Mouse (Mus musculus): ENCODE data around the gene Rgs5. TPM values are rescaled to one million over a fixed set of nuclear protein-coding genes. Genes with fewer than 3 reads are reported as not detected.

The Rgs5 gene
- 8.8 TPM in 2 replicates for polyA plus RNA-seq (2014; fragmentation: Nextera tagmentation; extraction: Ambion mirVana)

GRCm38 (mm10) chr1:169655256-169655655 is at the start of gene Rgs5:
Gene Rgs5, plus strand, starts transcription at chr1:169655501.
- ATAC-seq (ENCODE audit: insufficient read depth) (peak; percentile 88), DNase-seq (peak; percentile 87)
- Histone ChIP-seq H3K4me3 (ENCODE audit: low read depth, low read length) (peak within 1 kb of the TSS; percentile 29), H3K27ac (ENCODE audit: low read depth) (no peak within 1 kb of the TSS), H3K36me3 (ENCODE audit: insufficient read depth) (no peaks in the 10 kb centered on the region), H3K4me2 (peak within 1 kb of the TSS; percentile 59), H3K9me3 (ENCODE audit: low read depth, low read length) (no peaks in the 10 kb centered on the region), H3K9ac (0 out of 2 replicates have a peak within 1 kb of the TSS, but pooled peaks have one; percentile 23), H3K4me1 (ENCODE audit: insufficient read depth) (peaks cover 11% of the 10 kb centered on the region), H3K27me3 (ENCODE audit: insufficient read depth, low read length) (no peaks in the 10 kb centered on the region)
- no peak for TF ChIP-seq CTCF (IDR thresholded peaks at IDR 0.05; ENCODE audit: low read depth)
- WGBS = 2% methylated on average over 8 of the region's 8 CpGs

- no peaks in the 10 kb centered on the region for H3K9me3 ChIP-seq (ENCODE audit: low read depth, low read length)
- no peak overlapping the region for H3K27ac ChIP-seq (ENCODE audit: low read depth)
- H3K27me3 ChIP-seq (ENCODE audit: insufficient read depth, low read length) = no peaks in the 10 kb centered on the region
- ATAC-seq (ENCODE audit: insufficient read depth) = peak; percentile 65
- no peak overlapping the region for H3K9ac ChIP-seq
- TF ChIP-seq CTCF (IDR thresholded peaks at IDR 0.05; ENCODE audit: low read depth) = no peak
- H3K4me1 ChIP-seq (ENCODE audit: insufficient read depth) = no peaks in the 10 kb centered on the region
- no peaks in the 10 kb centered on the region for H3K36me3 ChIP-seq (ENCODE audit: insufficient read depth)
- peak; percentile 84 for DNase-seq
- no peak overlapping the region for H3K4me3 ChIP-seq (ENCODE audit: low read depth, low read length)
- H3K4me2 ChIP-seq = no peak overlapping the region
- WGBS = 39% methylated on average over 3 of the region's 3 CpGs
Measured at GRCm38 (mm10) chr1:169606164-169606563, 49.1 kb upstream of the Rgs5 start.

GRCm38 (mm10) chr1:169629738-169630137 is 25.6 kb upstream of the Rgs5 start:
- H3K27me3 ChIP-seq (ENCODE audit: insufficient read depth, low read length) = no peaks in the 10 kb centered on the region
- no peaks in the 10 kb centered on the region for H3K4me1 ChIP-seq (ENCODE audit: insufficient read depth)
- DNase-seq (peak; percentile 91), ATAC-seq (ENCODE audit: insufficient read depth) (peak; percentile 75)
- H3K9me3 ChIP-seq (ENCODE audit: low read depth, low read length) = no peaks in the 10 kb centered on the region
- H3K9ac ChIP-seq = no peak overlapping the region
- WGBS = 35% methylated on average over 7 of the region's 7 CpGs
- no peak overlapping the region for H3K4me2 ChIP-seq
- no peak overlapping the region for H3K27ac ChIP-seq (ENCODE audit: low read depth)
- TF ChIP-seq CTCF (IDR thresholded peaks at IDR 0.05; ENCODE audit: low read depth) = no peak
- no peak overlapping the region for H3K4me3 ChIP-seq (ENCODE audit: low read depth, low read length)
- no peaks in the 10 kb centered on the region for H3K36me3 ChIP-seq (ENCODE audit: insufficient read depth)

GRCm38 (mm10) chr1:169637251-169637750 is 18.0 kb upstream of the Rgs5 start:
- no peak for TF ChIP-seq CTCF (IDR thresholded peaks at IDR 0.05; ENCODE audit: low read depth)
- Histone ChIP-seq H3K27ac (ENCODE audit: low read depth) (no peak overlapping the region), H3K4me3 (ENCODE audit: low read depth, low read length) (no peak overlapping the region), H3K4me2 (no peak overlapping the region), H3K36me3 (ENCODE audit: insufficient read depth) (no peaks in the 10 kb centered on the region), H3K4me1 (ENCODE audit: insufficient read depth) (no peaks in the 10 kb centered on the region), H3K9me3 (ENCODE audit: low read depth, low read length) (no peaks in the 10 kb centered on the region), H3K27me3 (ENCODE audit: insufficient read depth, low read length) (no peaks in the 10 kb centered on the region), H3K9ac (no peak overlapping the region)
- WGBS = 37% methylated on average over 14 of the region's 14 CpGs
- no peak for ATAC-seq (ENCODE audit: insufficient read depth)
- peak; percentile 20 for DNase-seq

GRCm38 (mm10) chr1:169644884-169645653 is 10.2 kb upstream of the Rgs5 start:
- DNase-seq (no peak), ATAC-seq (ENCODE audit: insufficient read depth) (no peak)
- Histone ChIP-seq H3K4me3 (ENCODE audit: low read depth, low read length) (no peak overlapping the region), H3K27ac (ENCODE audit: low read depth) (no peak overlapping the region), H3K4me1 (ENCODE audit: insufficient read depth) (no peaks in the 10 kb centered on the region), H3K9me3 (ENCODE audit: low read depth, low read length) (no peaks in the 10 kb centered on the region), H3K9ac (no peak overlapping the region), H3K36me3 (ENCODE audit: insufficient read depth) (no peaks in the 10 kb centered on the region), H3K27me3 (ENCODE audit: insufficient read depth, low read length) (no peaks in the 10 kb centered on the region), H3K4me2 (no peak overlapping the region)
- no peak for TF ChIP-seq CTCF (IDR thresholded peaks at IDR 0.05; ENCODE audit: low read depth)
- 69% methylated on average over 7 of the region's 7 CpGs for WGBS

- no peaks in the 10 kb centered on the region for H3K27me3 ChIP-seq (ENCODE audit: insufficient read depth, low read length)
- H3K9ac ChIP-seq = no peak overlapping the region
- peaks cover 10% of the 10 kb centered on the region for H3K4me1 ChIP-seq (ENCODE audit: insufficient read depth)
- H3K27ac ChIP-seq (ENCODE audit: low read depth) = no peak overlapping the region
- H3K36me3 ChIP-seq (ENCODE audit: insufficient read depth) = no peaks in the 10 kb centered on the region
- 11% methylated on average over 4 of the region's 4 CpGs for WGBS
- H3K9me3 ChIP-seq (ENCODE audit: low read depth, low read length) = no peaks in the 10 kb centered on the region
- DNase-seq = peak; percentile 14
- no peak overlapping the region for H3K4me3 ChIP-seq (ENCODE audit: low read depth, low read length)
- no peak for TF ChIP-seq CTCF (IDR thresholded peaks at IDR 0.05; ENCODE audit: low read depth)
- no peak for ATAC-seq (ENCODE audit: insufficient read depth)
- H3K4me2 ChIP-seq = no peak overlapping the region
Measured at GRCm38 (mm10) chr1:169659479-169659878, 4.2 kb downstream of the Rgs5 start.

GRCm38 (mm10) chr1:169667328-169667727 is 12.0 kb downstream of the Rgs5 start:
- H3K9me3 ChIP-seq (ENCODE audit: low read depth, low read length) = no peaks in the 10 kb centered on the region
- H3K36me3 ChIP-seq (ENCODE audit: insufficient read depth) = no peaks in the 10 kb centered on the region
- H3K4me2 ChIP-seq = no peak overlapping the region
- 46% methylated on average over 4 of the region's 4 CpGs for WGBS
- no peak overlapping the region for H3K9ac ChIP-seq
- ATAC-seq (ENCODE audit: insufficient read depth) (no peak), DNase-seq (no peak)
- H3K27me3 ChIP-seq (ENCODE audit: insufficient read depth, low read length) = no peaks in the 10 kb centered on the region
- H3K4me3 ChIP-seq (ENCODE audit: low read depth, low read length) = no peak overlapping the region
- H3K4me1 ChIP-seq (ENCODE audit: insufficient read depth) = no peaks in the 10 kb centered on the region
- TF ChIP-seq CTCF (IDR thresholded peaks at IDR 0.05; ENCODE audit: low read depth) = no peak
- H3K27ac ChIP-seq (ENCODE audit: low read depth) = no peak overlapping the region
